Mouse (Mus musculus) cerebellum, postnatal 10 days (tissue): ENCODE data around the gene Cxcl9.
A peak's percentile ranks its signal among the peaks of the same experiment; 100 is the strongest.
"Not testable (repeated sequence)": the region's sequence is repeated elsewhere in the genome, so short reads cannot be mapped to it uniquely, and the experiment has no call there.

Experiments
- DNase-seq, 2 experiments: peaks; one replicate each; pipeline ENCODE4 v3.0.0; 2021; ENCODE audit warnings: mixed read lengths in 2 of 2

Cxcl9 gene

GRCm38 (mm10) chr5:92327929-92328328, at the start of gene Cxcl9:
TSS of gene Cxcl9 (minus strand) at chr5:92328079.
- no peak for DNase-seq

GRCm38 (mm10) chr5:92376795-92377405, 49.0 kb upstream of the Cxcl9 start:
- no peak for DNase-seq

GRCm38 (mm10) chr5:92375368-92375767, 47.5 kb upstream of the Cxcl9 start:
- no peak for DNase-seq

GRCm38 (mm10) chr5:92374721-92375142, 46.9 kb upstream of the Cxcl9 start:
- DNase-seq = peak; percentile 63 to 64

GRCm38 (mm10) chr5:92372605-92373004, 44.7 kb upstream of the Cxcl9 start:
- DNase-seq = no peak

GRCm38 (mm10) chr5:92371361-92371976, 43.6 kb upstream of the Cxcl9 start:
- DNase-seq = no peak

GRCm38 (mm10) chr5:92370891-92371290, 43.0 kb upstream of the Cxcl9 start:
- DNase-seq = no peak

GRCm38 (mm10) chr5:92370392-92370791, 42.5 kb upstream of the Cxcl9 start:
- no peak for DNase-seq

- peak; percentile 87 to 93 for DNase-seq
Measured at GRCm38 (mm10) chr5:92369151-92369994, 41.5 kb upstream of the Cxcl9 start.

- peak; percentile 51 to 67 for DNase-seq
Measured at GRCm38 (mm10) chr5:92368392-92368791, 40.5 kb upstream of the Cxcl9 start.

- no peak for DNase-seq
Measured at GRCm38 (mm10) chr5:92366565-92366964, 38.7 kb upstream of the Cxcl9 start.

- peak; percentile 56 to 66 for DNase-seq
Measured at GRCm38 (mm10) chr5:92365146-92365705, 37.3 kb upstream of the Cxcl9 start.

GRCm38 (mm10) chr5:92364011-92364410, 36.1 kb upstream of the Cxcl9 start:
- DNase-seq = no peak

- no peak for DNase-seq
Measured at GRCm38 (mm10) chr5:92363179-92363578, 35.3 kb upstream of the Cxcl9 start.

GRCm38 (mm10) chr5:92358767-92359455, 31.0 kb upstream of the Cxcl9 start:
- DNase-seq = peak; percentile 45 to 50

- DNase-seq = no peak
Measured at GRCm38 (mm10) chr5:92358033-92358432, 30.2 kb upstream of the Cxcl9 start.

- peak in 1 of 2 experiments; percentile 50 for DNase-seq
Measured at GRCm38 (mm10) chr5:92353517-92353916, 25.6 kb upstream of the Cxcl9 start.

- not testable (repeated sequence) for DNase-seq
Measured at GRCm38 (mm10) chr5:92352716-92353115, 24.8 kb upstream of the Cxcl9 start.

- no peak for DNase-seq
Measured at GRCm38 (mm10) chr5:92349731-92350130, 21.9 kb upstream of the Cxcl9 start.

- peak; percentile 52 to 54 for DNase-seq
Measured at GRCm38 (mm10) chr5:92348794-92349413, 21.0 kb upstream of the Cxcl9 start, which contains the start of gene Cxcl10. TSS of gene Cxcl10 (minus strand) at chr5:92348889.

GRCm38 (mm10) chr5:92345006-92345405, 17.1 kb upstream of the Cxcl9 start:
- DNase-seq = no peak

GRCm38 (mm10) chr5:92340606-92341005, 12.7 kb upstream of the Cxcl9 start:
- DNase-seq = no peak
